ENCODE assay signal across 8 mouse cellular contexts in genomic region chr12:12176331-12177263, GRCm38 (mm10).
DNase-seq lines count a peak whose midpoint lies in the region; ATAC-seq and TF ChIP-seq lines count a peak whose summit lies in the region.

No protein-coding gene starts in this region.

- H3K4me2 ChIP-seq in hindbrain, postnatal 0 days (ENCODE audit: low read depth, low read length): peak overlapping the region; percentile 45

- 0 out of 2 replicates have a peak overlapping the region, but pooled peaks have one; percentile 18 for H3K9ac ChIP-seq in hindbrain, postnatal 0 days (replicated peaks; ENCODE audit: low read length)

- H3K27ac ChIP-seq in gastrocnemius, adult 2 months: peak overlapping the region; percentile 74
- no peak overlapping the region for H3K27ac ChIP-seq in hindbrain, postnatal 0 days

- ATAC-seq in hindbrain, postnatal 0 days: peak; percentile 87

- DNase-seq in T-cell, adult 2 months (ENCODE audit: low spot score): peak; percentile 74
- DNase-seq in cerebellum, postnatal 14 days: peak; percentile 85 to 88
- peak; percentile 80 for DNase-seq in gastrocnemius, adult 2 months
- peak; percentile 93 for DNase-seq in hindbrain, postnatal 0 days (ENCODE audit: low spot score)
- DNase-seq in left cerebral cortex, adult 8-10 months (ENCODE audit: low spot score in 2 of 2): peak; percentile 64 to 67
- DNase-seq in right cerebral cortex, adult 2 months (ENCODE audit: low spot score in 2 of 2): peak; percentile 86 to 89
- DNase-seq in urinary bladder, postnatal 25 days (ENCODE audit: low spot score): peak; percentile 70

- WGBS in hindbrain, postnatal 0 days: 21% methylated on average over 13 of the region's 13 CpGs

- peaks cover 8% of the 10 kb centered on the region for H3K4me1 ChIP-seq in hindbrain, postnatal 0 days (ENCODE audit: insufficient read depth, low read length)
- peaks cover 28% of the 10 kb centered on the region for H3K4me1 ChIP-seq in megakaryocyte, embryonic 14.5 days

- H3K9me3 ChIP-seq in hindbrain, postnatal 0 days (ENCODE audit: low read length): no peaks in the 10 kb centered on the region
- H3K9me3 ChIP-seq in megakaryocyte, embryonic 14.5 days: no peaks in the 10 kb centered on the region

- H3K36me3 ChIP-seq in hindbrain, postnatal 0 days (ENCODE audit: insufficient read depth, low read length): no peaks in the 10 kb centered on the region
- no peaks in the 10 kb centered on the region for H3K36me3 ChIP-seq in megakaryocyte, embryonic 14.5 days (replicated peaks; ENCODE audit: low read length)

- peak; percentile 89 for TF ChIP-seq CTCF in gastrocnemius, adult 2 months (IDR thresholded peaks at IDR 0.05)
- peak; percentile 99 for TF ChIP-seq CTCF in hindbrain, postnatal 0 days (IDR thresholded peaks at IDR 0.05; ENCODE audit: low read depth)

- peak overlapping the region; percentile 67 for H3K4me3 ChIP-seq in gastrocnemius, adult 2 months
- H3K4me3 ChIP-seq in hindbrain, postnatal 0 days (ENCODE audit: low read length): 0 out of 2 replicates have a peak overlapping the region, but pooled peaks have one; percentile 7
- H3K4me3 ChIP-seq in megakaryocyte, embryonic 14.5 days (replicated peaks): peak overlapping the region; percentile 86

- H3K27me3 ChIP-seq in hindbrain, postnatal 0 days (ENCODE audit: insufficient read depth, low read length): no peaks in the 10 kb centered on the region
- peaks cover 14% of the 10 kb centered on the region for H3K27me3 ChIP-seq in megakaryocyte, embryonic 14.5 days (replicated peaks)

- intact Hi-C loops in gastrocnemius, adult 2 months (cut with DNase I): loop anchor here (1.0 to 5.0 kb wide), 5 partner anchors 86 to 1041 kb away; partner anchors contain the start of gene Fam49a

Comparison
In these comparisons a context has a peak if more than half of its experiments do, and no peak if none do; other contexts are left out.
1. H3K4me3 ChIP-seq: peak in every context shown above with its lines; median percentile 86 in megakaryocyte, embryonic 14.5 days; 67 in gastrocnemius, adult 2 months; 7 in hindbrain, postnatal 0 days.